Mouse (Mus musculus) forebrain, embryonic 13.5 days (tissue): ENCODE data around the gene Fgfr4. TPM values are rescaled to one million over a fixed set of nuclear protein-coding genes. Genes with fewer than 3 reads are reported as not detected.
A peak's percentile ranks its signal among the peaks of the same experiment; 100 is the strongest.

ENCODE experiments used
- ATAC-seq: fragments of 200-750 bp; cut with Nextera tagmentation; 2 replicates; pipeline ENCODE4 v1.8.0; 2017
- H3K27ac ChIP-seq: fragments of 300-500 bp; sonication (generic); 2 replicates; pipeline ENCODE4 v1.5.1; 2015; ENCODE audit warnings: inconsistent platforms, mild to moderate bottlenecking, moderate library complexity
- H3K27me3 ChIP-seq: fragments of 300-500 bp; sonication (generic); 2 replicates; pipeline ENCODE4 v1.6.1; 2015; ENCODE audit warnings: mild to moderate bottlenecking, inconsistent platforms
- H3K36me3 ChIP-seq: fragments of 300-500 bp; sonication (generic); 2 replicates; pipeline ENCODE4 v1.6.1; 2015; ENCODE audit warnings: mild to moderate bottlenecking, inconsistent platforms; ENCODE audit not compliant: poor library complexity, severe bottlenecking
- H3K4me1 ChIP-seq: fragments of 300-500 bp; sonication (generic); 2 replicates; pipeline ENCODE4 v1.6.1; 2015; ENCODE audit warnings: inconsistent platforms
- H3K4me2 ChIP-seq: fragments of 300-500 bp; sonication (generic); 2 replicates; pipeline ENCODE4 v1.6.1; 2015; ENCODE audit warnings: inconsistent platforms, mild to moderate bottlenecking, moderate library complexity
- H3K4me3 ChIP-seq: fragments of 300-500 bp; sonication (generic); 2 replicates; pipeline ENCODE4 v1.5.1; 2015; ENCODE audit warnings: mild to moderate bottlenecking, inconsistent platforms
- H3K9ac ChIP-seq: fragments of 300-500 bp; sonication (generic); 2 replicates; pipeline ENCODE4 v1.6.1; 2015; ENCODE audit warnings: mild to moderate bottlenecking, inconsistent platforms
- H3K9me3 ChIP-seq: fragments of 300-500 bp; sonication (generic); replicated peaks from 2 replicates; pipeline ENCODE4 v1.6.1; 2016; ENCODE audit warnings: inconsistent platforms
- WGBS: fragments of 180-500 bp; shearing (Covaris S2); methylation state at CpG from one replicate; pipeline ENCODE4 v1.1.7; 2015; 5-methylcytosine and 5-hydroxymethylcytosine counted together
- polyA plus RNA-seq: library from polyadenylated mRNA; unstranded; fragments of >200 nt; fragmentation: Nextera tagmentation; extraction: Ambion mirVana; gene quantifications from 2 replicates; pipeline ENCODE4 v1.2.1, GENCODE M21; 2015

Gene Fgfr4
- 0.25 and 0.48 TPM in 2 replicates for polyA plus RNA-seq

GRCm38 (mm10) chr13:55152621-55153415, at the start of gene Fgfr4:
Gene Fgfr4 (plus strand): TSS chr13:55152640.
- peaks cover 36% of the 10 kb centered on the region for H3K27me3 ChIP-seq
- no peaks in the 10 kb centered on the region for H3K9me3 ChIP-seq
- peak within 1 kb of the TSS; percentile 98 for H3K4me2 ChIP-seq
- 1% methylated on average over 68 of the region's 68 CpGs for WGBS
- ATAC-seq, result peak; percentile 41; the same call in 1 of the 2 replicates
- H3K27ac ChIP-seq, result no peak within 1 kb of the TSS
- no peaks in the 10 kb centered on the region for H3K36me3 ChIP-seq
- peaks cover 10% of the 10 kb centered on the region for H3K4me1 ChIP-seq
- H3K4me3 ChIP-seq, result peak within 1 kb of the TSS; percentile 53
- peak within 1 kb of the TSS; percentile 63 for H3K9ac ChIP-seq

DNA sequence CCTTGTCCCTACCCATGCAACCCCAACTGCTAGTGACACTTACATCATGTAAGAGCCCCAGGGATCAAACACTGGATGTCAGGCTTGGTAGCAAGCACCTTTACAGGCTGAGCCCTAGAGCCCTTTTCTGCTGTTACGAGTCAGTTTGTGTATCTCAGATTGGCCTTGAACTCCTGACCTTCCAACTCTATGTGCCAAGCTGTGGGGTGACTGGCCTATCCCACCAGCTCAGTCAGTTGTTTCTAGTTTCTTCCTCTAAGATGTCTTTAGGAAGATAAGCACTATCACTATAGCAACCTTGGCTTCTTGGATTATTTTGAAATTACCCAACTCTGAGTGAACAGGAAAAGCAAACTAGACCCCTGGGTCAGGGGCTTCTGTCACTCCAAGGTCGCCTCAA, 49.1 kb upstream of the Fgfr4 start:
- Histone ChIP-seq H3K9me3 (no peaks in the 10 kb centered on the region), H3K27ac (no peak overlapping the region), H3K27me3 (no peaks in the 10 kb centered on the region), H3K4me1 (peaks cover 21% of the 10 kb centered on the region), H3K4me2 (no peak overlapping the region), H3K4me3 (no peak overlapping the region), H3K36me3 (peaks cover 12% of the 10 kb centered on the region), H3K9ac (no peak overlapping the region)
- 75% methylated on average over 2 of the region's 2 CpGs for WGBS
- no peak for ATAC-seq

GRCm38 (mm10) chr13:55105045-55105952, 47.1 kb upstream of the Fgfr4 start, which contains the start of gene Zfp346:
Gene Zfp346 (plus strand): TSS chr13:55105311.
- Histone ChIP-seq H3K27me3 (no peaks in the 10 kb centered on the region), H3K9ac (peak within 1 kb of the TSS; percentile 95), H3K36me3 (peaks cover 21% of the 10 kb centered on the region), H3K4me1 (peaks cover 13% of the 10 kb centered on the region), H3K4me3 (peak within 1 kb of the TSS; percentile 89), H3K4me2 (peak within 1 kb of the TSS; percentile 89), H3K9me3 (no peaks in the 10 kb centered on the region), H3K27ac (peak within 1 kb of the TSS; percentile 81)
- ATAC-seq, result peak; percentile 94
- 1% methylated on average over 65 of the region's 66 CpGs for WGBS

DNA sequence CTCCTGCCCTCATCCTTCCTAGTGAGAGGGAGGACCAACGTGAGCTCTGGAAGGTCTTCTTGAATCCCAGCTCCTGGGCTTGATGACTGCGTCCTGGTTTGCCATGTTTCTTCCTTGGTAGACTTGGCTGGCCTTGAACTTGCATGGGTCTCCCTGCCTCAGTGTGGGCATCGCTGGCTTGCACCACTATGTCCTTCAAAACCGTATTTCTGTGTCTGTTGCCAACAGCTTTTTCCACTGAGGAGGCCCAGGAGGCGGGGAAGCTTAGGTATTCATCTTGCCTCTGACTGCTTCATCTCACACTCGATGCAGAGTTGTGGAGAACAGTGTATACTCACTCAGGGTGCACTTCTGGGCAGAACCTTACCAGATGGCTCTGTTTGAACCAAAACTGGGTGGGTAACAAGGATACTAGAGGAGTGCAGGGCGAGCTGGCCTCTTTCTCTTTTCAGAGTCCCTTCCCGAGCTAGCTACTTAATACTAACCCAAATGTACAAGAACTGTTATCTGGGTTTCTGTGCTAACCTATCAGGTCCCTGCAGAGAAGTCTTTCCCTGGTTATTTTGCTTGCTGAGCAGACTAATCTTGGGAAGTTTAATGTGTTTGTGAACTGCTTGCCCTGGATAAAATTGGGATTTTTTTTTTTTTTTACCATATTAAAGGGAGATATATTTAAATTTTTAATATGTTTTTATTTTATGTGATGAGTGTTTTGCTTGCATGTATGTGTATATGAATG, 46.3 kb upstream of the Fgfr4 start:
- no peaks in the 10 kb centered on the region for H3K9me3 ChIP-seq
- H3K36me3 ChIP-seq, result peaks cover 21% of the 10 kb centered on the region
- H3K4me3 ChIP-seq, result peak overlapping the region; percentile 89
- H3K27me3 ChIP-seq, result no peaks in the 10 kb centered on the region
- peak overlapping the region; percentile 95 for H3K9ac ChIP-seq
- H3K4me1 ChIP-seq, result peaks cover 13% of the 10 kb centered on the region
- 18% methylated on average over 8 of the region's 8 CpGs for WGBS
- no peak for ATAC-seq
- H3K4me2 ChIP-seq, result peak overlapping the region; percentile 89
- no peak overlapping the region for H3K27ac ChIP-seq

GRCm38 (mm10) chr13:55107116-55107515, 45.3 kb upstream of the Fgfr4 start:
- WGBS, result 94% methylated on average over 4 of the region's 4 CpGs
- Histone ChIP-seq H3K36me3 (peaks cover 21% of the 10 kb centered on the region), H3K4me1 (peaks cover 13% of the 10 kb centered on the region), H3K9ac (no peak overlapping the region), H3K27me3 (no peaks in the 10 kb centered on the region), H3K4me2 (no peak overlapping the region), H3K4me3 (no peak overlapping the region), H3K27ac (no peak overlapping the region), H3K9me3 (no peaks in the 10 kb centered on the region)
- ATAC-seq, result no peak

DNA sequence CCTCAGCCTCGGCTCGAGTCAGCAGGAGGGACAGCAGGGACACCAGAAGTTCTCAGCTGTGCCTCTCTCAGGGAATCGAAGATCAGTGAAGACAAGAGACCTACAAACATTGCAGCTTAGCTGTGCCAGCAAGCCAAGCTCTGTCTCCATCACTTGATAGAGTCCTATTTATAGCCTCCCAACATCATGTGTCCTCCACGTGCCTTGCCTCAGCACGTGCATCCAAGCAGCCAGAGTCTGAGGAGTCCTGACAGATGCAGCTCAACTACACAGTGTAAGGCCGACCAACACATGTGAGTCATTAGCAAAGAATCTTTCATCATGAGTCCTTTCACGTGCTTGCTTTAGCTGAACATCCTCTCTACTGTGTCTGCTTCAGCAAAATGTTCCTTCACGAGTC, 44.7 kb upstream of the Fgfr4 start:
- no peak overlapping the region for H3K4me2 ChIP-seq
- H3K4me1 ChIP-seq, result peaks cover 13% of the 10 kb centered on the region
- H3K9me3 ChIP-seq, result no peaks in the 10 kb centered on the region
- H3K4me3 ChIP-seq, result no peak overlapping the region
- H3K36me3 ChIP-seq, result peaks cover 21% of the 10 kb centered on the region
- no peak overlapping the region for H3K27ac ChIP-seq
- no peaks in the 10 kb centered on the region for H3K27me3 ChIP-seq
- ATAC-seq, result no peak
- H3K9ac ChIP-seq, result no peak overlapping the region
- 94% methylated on average over 8 of the region's 8 CpGs for WGBS

DNA sequence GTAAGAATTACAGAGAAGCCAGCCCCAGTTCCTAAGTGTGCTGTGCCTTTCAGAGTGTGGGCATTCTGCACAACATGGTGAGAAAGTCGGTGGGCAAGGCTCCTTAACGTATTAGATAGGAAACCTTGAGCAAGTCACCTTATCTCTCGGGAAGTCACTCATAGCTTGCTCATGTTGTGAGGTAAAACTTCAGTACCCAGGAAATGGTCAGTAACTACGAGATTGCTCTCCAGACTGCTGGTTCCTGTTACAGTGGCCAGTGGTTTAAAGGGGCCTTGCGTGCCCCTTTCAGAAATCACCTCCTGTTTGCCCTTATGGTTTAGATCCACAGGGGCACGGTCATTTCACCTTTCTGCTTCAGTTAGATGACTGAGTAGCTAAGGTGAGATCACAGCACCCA, 38.1 kb upstream of the Fgfr4 start:
- Histone ChIP-seq H3K9ac (no peak overlapping the region), H3K4me1 (no peaks in the 10 kb centered on the region), H3K27me3 (no peaks in the 10 kb centered on the region), H3K9me3 (no peaks in the 10 kb centered on the region), H3K36me3 (peaks cover 55% of the 10 kb centered on the region), H3K27ac (no peak overlapping the region), H3K4me2 (no peak overlapping the region), H3K4me3 (no peak overlapping the region)
- 87% methylated on average over 6 of the region's 6 CpGs for WGBS
- ATAC-seq, result no peak

- no peak overlapping the region for H3K4me3 ChIP-seq
- peaks cover 64% of the 10 kb centered on the region for H3K36me3 ChIP-seq
- no peak overlapping the region for H3K27ac ChIP-seq
- WGBS, result 93% methylated on average over 6 of the region's 6 CpGs
- no peak overlapping the region for H3K9ac ChIP-seq
- ATAC-seq, result no peak
- H3K27me3 ChIP-seq, result no peaks in the 10 kb centered on the region
- H3K4me2 ChIP-seq, result no peak overlapping the region
- H3K9me3 ChIP-seq, result no peaks in the 10 kb centered on the region
- no peaks in the 10 kb centered on the region for H3K4me1 ChIP-seq
Measured at GRCm38 (mm10) chr13:55124903-55125302, 27.5 kb upstream of the Fgfr4 start.

DNA sequence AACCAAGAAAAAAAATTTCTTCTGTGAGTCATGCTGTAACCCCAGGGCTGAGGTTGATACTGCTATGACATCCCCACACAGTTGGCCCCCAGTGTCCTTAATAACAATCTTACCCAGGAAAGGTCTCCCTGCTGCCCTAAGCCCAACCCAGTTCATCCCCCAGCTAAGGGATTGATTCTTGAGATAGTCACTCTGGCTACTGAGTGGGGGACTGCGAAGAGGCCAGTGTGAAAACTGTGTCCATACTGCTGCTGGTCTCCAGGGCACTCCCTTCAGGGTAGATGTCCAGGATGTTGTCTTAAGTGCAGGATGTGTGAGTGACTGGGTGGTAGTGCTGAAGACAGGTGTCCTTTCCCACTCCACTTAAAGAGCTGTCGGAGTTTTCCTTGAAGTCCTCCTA, 19.0 kb upstream of the Fgfr4 start, which contains the start of gene Gm17617:
Gene Gm17617 (minus strand): TSS at position 101 of the 400 bp plus-strand sequence.
- Histone ChIP-seq H3K27ac (no peak within 1 kb of the TSS), H3K4me2 (no peak within 1 kb of the TSS), H3K9me3 (no peaks in the 10 kb centered on the region), H3K9ac (no peak within 1 kb of the TSS), H3K4me3 (no peak within 1 kb of the TSS), H3K36me3 (peaks cover 59% of the 10 kb centered on the region), H3K27me3 (no peaks in the 10 kb centered on the region), H3K4me1 (0 out of 2 replicates have a peak, but pooled peaks cover 4% of the 10 kb centered on the region)
- ATAC-seq, result no peak
- WGBS, result 96% methylated on average over 2 of the region's 2 CpGs

GRCm38 (mm10) chr13:55135382-55135781, 17.1 kb upstream of the Fgfr4 start:
- Histone ChIP-seq H3K27ac (no peak overlapping the region), H3K9me3 (no peaks in the 10 kb centered on the region), H3K4me2 (no peak overlapping the region), H3K9ac (no peak overlapping the region), H3K27me3 (no peaks in the 10 kb centered on the region), H3K36me3 (peaks cover 42% of the 10 kb centered on the region), H3K4me1 (peaks cover 6% of the 10 kb centered on the region; the same call in 1 of the 2 replicates), H3K4me3 (no peak overlapping the region)
- WGBS, result 7% methylated on average over 5 of the region's 5 CpGs
- no peak for ATAC-seq

DNA sequence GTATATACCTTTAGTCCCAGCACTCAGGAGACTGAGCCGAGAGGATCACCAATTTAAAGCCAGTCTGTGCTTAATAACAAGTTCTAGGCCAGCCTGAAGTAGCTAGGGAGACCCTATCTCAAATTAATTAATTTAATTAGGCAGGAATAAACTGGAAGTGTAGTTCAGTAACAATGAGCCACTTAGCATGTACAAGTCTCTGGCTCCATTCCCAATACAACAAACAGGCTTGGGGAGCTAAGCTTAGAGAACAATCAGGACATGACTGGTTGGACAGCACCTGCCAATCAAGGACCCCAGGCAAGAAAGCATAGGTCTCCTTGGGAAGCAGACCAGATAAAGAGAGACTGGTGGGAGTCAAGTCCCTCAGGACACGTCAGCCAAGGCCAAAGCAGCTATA, 12.2 kb upstream of the Fgfr4 start:
- Histone ChIP-seq H3K36me3 (no peaks in the 10 kb centered on the region), H3K4me1 (peaks cover 5% of the 10 kb centered on the region; the same call in 1 of the 2 replicates), H3K4me3 (no peak overlapping the region), H3K27me3 (no peaks in the 10 kb centered on the region), H3K9ac (no peak overlapping the region), H3K9me3 (no peaks in the 10 kb centered on the region), H3K27ac (no peak overlapping the region), H3K4me2 (no peak overlapping the region)
- no peak for ATAC-seq
- 40% methylated on average over 2 of the region's 2 CpGs for WGBS
